Mouse (Mus musculus): Measurements from ENCODE around the gene Zfhx3. TPM values are rescaled to one million over a fixed set of nuclear protein-coding genes. Genes with fewer than 3 reads are reported as not detected.
A peak's percentile ranks its signal among the peaks of the same experiment; 100 is the strongest.

Zfhx3 gene
- total and polyA plus RNA-seq, 2 experiments = 1.3 to 1.5 TPM

DNA sequence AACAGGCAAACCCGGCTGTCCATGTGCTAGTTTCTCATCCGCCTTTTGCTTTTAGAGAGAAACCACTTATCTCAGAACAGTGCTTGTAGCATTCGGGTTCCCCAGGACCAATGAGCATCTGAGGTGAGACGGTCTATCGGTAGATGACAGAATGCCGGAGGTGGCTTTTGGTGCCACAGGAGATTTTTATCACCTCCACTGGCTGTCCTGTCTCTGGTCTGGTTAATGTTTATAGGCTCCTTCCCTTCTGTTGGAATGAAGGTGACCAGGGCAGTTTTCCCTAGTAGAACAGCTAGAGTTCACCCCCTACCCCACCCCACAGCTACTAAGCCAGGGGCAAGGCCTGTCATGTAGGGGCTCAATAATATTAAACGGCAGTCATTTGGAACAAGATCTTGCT lies 825.6 kb downstream of the Zfhx3 start:
- Histone ChIP-seq H3K79me2 (ENCODE audit: control insufficient read depth, insufficient read depth, low read length) (peaks cover 32% of the 10 kb centered on the region; the same call in 1 of the 2 replicates), H3K4me3 (ENCODE audit: insufficient read depth, low read depth, low read length) (no peak overlapping the region), H3K4me1 (ENCODE audit: control insufficient read depth, insufficient read depth, low read length) (peaks cover 28% of the 10 kb centered on the region), H3K36me3 (ENCODE audit: control insufficient read depth, insufficient read depth, low read length) (no peaks in the 10 kb centered on the region), H3K27ac (replicated peaks; ENCODE audit: insufficient read depth, low read depth, low read length) (no peak overlapping the region), H3K9ac (ENCODE audit: low read depth, low read length) (no peak overlapping the region), H3K27me3 (ENCODE audit: control insufficient read depth, insufficient read depth, low read length) (no peaks in the 10 kb centered on the region)
- TF ChIP-seq POLR2A (IDR thresholded peaks at IDR 0.05; ENCODE audit: extremely low read depth, insufficient read depth, low read length) = no peak
- TF ChIP-seq CTCF (IDR thresholded peaks at IDR 0.05; ENCODE audit: low read depth, low read length) = no peak
- peak; percentile 72 for DNase-seq (ENCODE audit: extremely low read depth, low read depth, low spot score)
- 27% methylated on average over 7 of the region's 7 CpGs for WGBS

DNA sequence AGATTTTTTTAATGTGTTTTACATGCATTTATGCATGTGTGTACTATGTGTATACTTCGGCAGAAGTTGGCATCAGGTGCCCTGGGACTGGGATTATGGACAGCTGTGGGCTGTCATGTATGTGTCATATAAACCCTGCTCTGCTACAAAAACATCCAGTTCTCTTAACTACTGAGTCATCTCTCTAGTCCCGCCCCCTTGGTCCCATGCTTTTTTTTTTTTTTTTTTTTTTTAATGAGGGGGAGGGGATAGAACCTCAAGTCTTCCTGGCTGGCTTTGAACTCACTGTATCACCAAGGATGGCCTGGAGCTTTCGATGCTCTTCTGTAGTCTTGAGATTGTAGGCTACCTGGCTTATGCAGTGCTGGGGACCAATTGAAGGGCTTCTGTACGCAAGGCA lies 827.9 kb downstream of the Zfhx3 start:
- no peak overlapping the region for H3K4me3 ChIP-seq (ENCODE audit: insufficient read depth, low read depth, low read length)
- TF ChIP-seq POLR2A (IDR thresholded peaks at IDR 0.05; ENCODE audit: extremely low read depth, insufficient read depth, low read length) (no peak), CTCF (IDR thresholded peaks at IDR 0.05; ENCODE audit: low read depth, low read length) (no peak)
- 92% methylated on average over 4 of the region's 4 CpGs for WGBS
- DNase-seq (ENCODE audit: extremely low read depth, low read depth, low spot score) = no peak
- no peak overlapping the region for H3K27ac ChIP-seq (replicated peaks; ENCODE audit: insufficient read depth, low read depth, low read length)
- H3K9ac ChIP-seq (ENCODE audit: low read depth, low read length) = no peak overlapping the region
- no peaks in the 10 kb centered on the region for H3K36me3 ChIP-seq (ENCODE audit: control insufficient read depth, insufficient read depth, low read length)
- H3K4me1 ChIP-seq (ENCODE audit: control insufficient read depth, insufficient read depth, low read length) = peaks cover 19% of the 10 kb centered on the region
- H3K79me2 ChIP-seq (ENCODE audit: control insufficient read depth, insufficient read depth, low read length) = peaks cover 44% of the 10 kb centered on the region; the same call in 1 of the 2 replicates
- H3K27me3 ChIP-seq (ENCODE audit: control insufficient read depth, insufficient read depth, low read length) = no peaks in the 10 kb centered on the region

DNA sequence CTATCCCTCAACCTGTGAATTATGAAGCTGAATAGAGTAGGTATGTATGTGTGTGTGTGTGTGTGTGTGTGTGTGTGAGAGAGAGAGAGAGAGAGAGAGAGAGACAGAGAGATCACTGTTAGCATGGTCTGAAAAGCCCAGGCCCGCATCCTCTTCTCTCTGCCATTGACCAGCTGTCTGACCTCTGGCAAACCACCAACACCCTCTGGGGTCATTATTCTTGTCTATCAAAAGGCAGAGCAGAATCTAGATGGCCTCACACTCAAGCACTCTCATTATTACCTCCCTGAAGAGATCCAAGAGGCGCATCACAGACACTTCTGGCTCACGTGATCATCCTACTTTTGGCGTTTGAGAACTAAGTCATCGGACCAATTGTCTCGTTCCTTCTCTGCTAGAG lies 831.0 kb downstream of the Zfhx3 start:
- TF ChIP-seq POLR2A (IDR thresholded peaks at IDR 0.05; ENCODE audit: extremely low read depth, insufficient read depth, low read length) (no peak), CTCF (IDR thresholded peaks at IDR 0.05; ENCODE audit: low read depth, low read length) (no peak)
- Histone ChIP-seq H3K36me3 (ENCODE audit: control insufficient read depth, insufficient read depth, low read length) (no peaks in the 10 kb centered on the region), H3K9ac (ENCODE audit: low read depth, low read length) (no peak overlapping the region), H3K4me3 (ENCODE audit: insufficient read depth, low read depth, low read length) (no peak overlapping the region), H3K79me2 (ENCODE audit: control insufficient read depth, insufficient read depth, low read length) (peaks cover 61% of the 10 kb centered on the region; the same call in 1 of the 2 replicates), H3K27me3 (ENCODE audit: control insufficient read depth, insufficient read depth, low read length) (no peaks in the 10 kb centered on the region), H3K4me1 (ENCODE audit: control insufficient read depth, insufficient read depth, low read length) (peaks cover 3% of the 10 kb centered on the region), H3K27ac (replicated peaks; ENCODE audit: insufficient read depth, low read depth, low read length) (no peak overlapping the region)
- no peak for DNase-seq (ENCODE audit: extremely low read depth, low read depth, low spot score)
- 78% methylated on average over 6 of the region's 6 CpGs for WGBS

DNA sequence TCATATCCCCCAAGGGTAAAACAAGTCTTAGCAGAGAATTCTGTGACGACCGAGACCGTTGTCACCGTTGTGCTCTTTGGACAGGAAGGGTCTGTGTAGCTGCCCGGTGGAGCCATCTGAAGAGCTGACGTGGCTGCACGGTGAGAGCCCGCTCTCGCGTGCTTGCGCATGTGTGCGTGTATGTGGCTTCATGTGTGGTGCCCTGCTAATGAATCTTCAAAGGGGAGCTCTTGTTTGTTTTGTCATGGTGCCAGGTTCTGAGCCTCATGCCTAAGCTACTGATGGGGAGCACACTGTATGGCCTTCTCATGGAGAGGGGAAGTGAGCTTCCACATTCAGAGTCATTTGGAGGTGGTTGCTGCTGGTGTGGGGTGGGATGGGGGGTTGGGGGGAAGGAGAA lies 835.6 kb downstream of the Zfhx3 start:
- Histone ChIP-seq H3K4me1 (ENCODE audit: control insufficient read depth, insufficient read depth, low read length) (no peaks in the 10 kb centered on the region; the same call in 1 of the 2 replicates), H3K27ac (replicated peaks; ENCODE audit: insufficient read depth, low read depth, low read length) (no peak overlapping the region), H3K79me2 (ENCODE audit: control insufficient read depth, insufficient read depth, low read length) (peaks cover 50% of the 10 kb centered on the region; the same call in 1 of the 2 replicates), H3K27me3 (ENCODE audit: control insufficient read depth, insufficient read depth, low read length) (no peaks in the 10 kb centered on the region), H3K9ac (ENCODE audit: low read depth, low read length) (no peak overlapping the region), H3K4me3 (ENCODE audit: insufficient read depth, low read depth, low read length) (no peak overlapping the region), H3K36me3 (ENCODE audit: control insufficient read depth, insufficient read depth, low read length) (no peaks in the 10 kb centered on the region)
- peak; percentile 38 for DNase-seq (ENCODE audit: extremely low read depth, low read depth, low spot score)
- 64% methylated on average over 12 of the region's 12 CpGs for WGBS
- no peak for TF ChIP-seq CTCF (IDR thresholded peaks at IDR 0.05; ENCODE audit: low read depth, low read length)
- TF ChIP-seq POLR2A (IDR thresholded peaks at IDR 0.05; ENCODE audit: extremely low read depth, insufficient read depth, low read length) = no peak

DNA sequence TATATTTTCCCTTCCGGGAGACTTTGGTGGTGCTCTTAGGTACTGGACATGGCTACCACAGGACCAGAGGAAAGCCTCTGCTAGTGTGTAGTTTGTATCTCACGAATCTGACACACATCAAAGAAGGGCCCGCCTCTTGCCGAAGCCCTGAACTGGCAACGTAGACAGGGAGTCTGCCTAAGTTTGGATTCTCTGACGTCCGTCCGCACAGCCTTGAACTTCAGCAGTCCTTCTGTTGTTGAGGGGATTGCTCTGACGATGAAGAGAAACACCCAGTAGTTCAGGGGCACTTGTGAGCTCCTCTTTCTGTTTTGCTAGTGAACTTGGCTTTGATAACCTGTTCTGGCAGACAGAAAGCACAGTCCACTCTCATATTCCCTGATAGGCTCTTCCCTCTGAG lies 836.1 kb downstream of the Zfhx3 start:
- no peak for DNase-seq (ENCODE audit: extremely low read depth, low read depth, low spot score)
- 79% methylated on average over 9 of the region's 9 CpGs for WGBS
- Histone ChIP-seq H3K27ac (replicated peaks; ENCODE audit: insufficient read depth, low read depth, low read length) (no peak overlapping the region), H3K9ac (ENCODE audit: low read depth, low read length) (no peak overlapping the region), H3K79me2 (ENCODE audit: control insufficient read depth, insufficient read depth, low read length) (peaks cover 49% of the 10 kb centered on the region; the same call in 1 of the 2 replicates), H3K36me3 (ENCODE audit: control insufficient read depth, insufficient read depth, low read length) (no peaks in the 10 kb centered on the region), H3K4me3 (ENCODE audit: insufficient read depth, low read depth, low read length) (no peak overlapping the region), H3K27me3 (ENCODE audit: control insufficient read depth, insufficient read depth, low read length) (no peaks in the 10 kb centered on the region), H3K4me1 (ENCODE audit: control insufficient read depth, insufficient read depth, low read length) (no peaks in the 10 kb centered on the region; the same call in 1 of the 2 replicates)
- TF ChIP-seq POLR2A (IDR thresholded peaks at IDR 0.05; ENCODE audit: extremely low read depth, insufficient read depth, low read length) (no peak), CTCF (IDR thresholded peaks at IDR 0.05; ENCODE audit: low read depth, low read length) (no peak)

DNA sequence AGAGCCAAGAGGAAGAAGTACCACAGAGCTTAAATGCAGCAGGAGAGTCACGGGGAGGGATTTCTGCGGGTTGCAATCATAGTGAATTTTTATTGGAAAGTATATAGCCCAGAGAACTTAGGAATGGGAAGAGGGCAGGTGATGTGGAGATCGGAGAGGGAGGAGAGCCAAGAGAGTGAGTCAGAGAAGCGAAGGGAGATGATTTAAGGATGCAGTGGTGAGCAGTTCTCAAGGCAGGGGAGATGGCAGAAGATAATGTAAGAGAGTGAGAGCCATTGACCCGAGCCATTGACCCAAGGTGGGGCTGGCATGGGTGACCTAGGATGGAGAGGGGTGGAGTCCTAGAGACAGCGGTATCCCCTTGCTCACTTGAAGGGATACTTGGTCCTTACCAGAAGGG lies 838.3 kb downstream of the Zfhx3 start:
- 87% methylated on average over 6 of the region's 6 CpGs for WGBS
- H3K36me3 ChIP-seq (ENCODE audit: control insufficient read depth, insufficient read depth, low read length) = no peaks in the 10 kb centered on the region
- no peak overlapping the region for H3K27ac ChIP-seq (replicated peaks; ENCODE audit: insufficient read depth, low read depth, low read length)
- H3K4me1 ChIP-seq (ENCODE audit: control insufficient read depth, insufficient read depth, low read length) = no peaks in the 10 kb centered on the region; the same call in 1 of the 2 replicates
- DNase-seq (ENCODE audit: extremely low read depth, low read depth, low spot score) = no peak
- no peaks in the 10 kb centered on the region for H3K27me3 ChIP-seq (ENCODE audit: control insufficient read depth, insufficient read depth, low read length)
- H3K79me2 ChIP-seq (ENCODE audit: control insufficient read depth, insufficient read depth, low read length) = peaks cover 38% of the 10 kb centered on the region; the same call in 1 of the 2 replicates
- H3K9ac ChIP-seq (ENCODE audit: low read depth, low read length) = no peak overlapping the region
- no peak for TF ChIP-seq POLR2A (IDR thresholded peaks at IDR 0.05; ENCODE audit: extremely low read depth, insufficient read depth, low read length)
- no peak for TF ChIP-seq CTCF (IDR thresholded peaks at IDR 0.05; ENCODE audit: low read depth, low read length)
- H3K4me3 ChIP-seq (ENCODE audit: insufficient read depth, low read depth, low read length) = no peak overlapping the region
